Mouse (Mus musculus) kidney, embryonic 14.5 days (tissue): ENCODE results near the gene Ubn1. TPM values are rescaled to one million over a fixed set of nuclear protein-coding genes. Genes with fewer than 3 reads are reported as not detected.

ENCODE experiments used
- ATAC-seq: fragments of 200-750 bp; cut with Nextera tagmentation; 2 replicates; pipeline ENCODE4 v1.8.0; 2017; ENCODE audit warnings: moderate number of reproducible peaks, mild to moderate bottlenecking, moderate TSS enrichment, moderate library complexity; ENCODE audit not compliant: low FRiP score, low TSS enrichment
- H3K27ac ChIP-seq: fragments of 300-500 bp; sonication (generic); 2 replicates; pipeline ENCODE4 v1.5.1; 2014; ENCODE audit warnings: low read depth, mild to moderate bottlenecking, low read length, moderate library complexity, mixed read lengths
- H3K27me3 ChIP-seq: fragments of 300-500 bp; sonication (generic); 2 replicates; pipeline ENCODE4 v1.6.1; 2014; ENCODE audit warnings: mild to moderate bottlenecking, low read length; ENCODE audit not compliant: control insufficient read depth, insufficient read depth
- H3K36me3 ChIP-seq: fragments of 300-500 bp; sonication (generic); 2 replicates; pipeline ENCODE4 v1.6.1; 2014; ENCODE audit warnings: low read length, mixed read lengths; ENCODE audit not compliant: control insufficient read depth, insufficient read depth
- H3K4me1 ChIP-seq: fragments of 300-500 bp; sonication (generic); 2 replicates; pipeline ENCODE4 v1.6.1; 2014; ENCODE audit warnings: low read length, mixed read lengths; ENCODE audit not compliant: control insufficient read depth, insufficient read depth
- H3K4me2 ChIP-seq: fragments of 300-500 bp; sonication (generic); replicated peaks from 2 replicates; pipeline ENCODE4 v1.6.1; 2014; ENCODE audit warnings: low read depth, mild to moderate bottlenecking, low read length
- H3K4me3 ChIP-seq: fragments of 300-500 bp; sonication (generic); 2 replicates; pipeline ENCODE4 v1.5.1; 2014; ENCODE audit warnings: mild to moderate bottlenecking, low read length
- H3K9ac ChIP-seq: fragments of 300-500 bp; sonication (generic); 2 replicates; pipeline ENCODE4 v1.6.1; 2014; ENCODE audit warnings: low read depth, mild to moderate bottlenecking, low read length, moderate library complexity
- H3K9me3 ChIP-seq: fragments of 300-500 bp; sonication (generic); 2 replicates; pipeline ENCODE4 v1.6.1; 2016; ENCODE audit warnings: low read length; ENCODE audit not compliant: control insufficient read depth
- WGBS: fragments of 180-500 bp; shearing (Covaris S2); extraction: QIAGEN DNeasy Blood & Tissue Kit; methylation state at CpG from one replicate; pipeline ENCODE4 v1.1.7; 2014; 5-methylcytosine and 5-hydroxymethylcytosine counted together
- polyA plus RNA-seq: library from polyadenylated mRNA; unstranded; fragments of >200 nt; fragmentation: Nextera tagmentation; extraction: Ambion mirVana; gene quantifications from 2 replicates; pipeline ENCODE4 v1.2.1, GENCODE M21; 2014

Gene Ubn1
- polyA plus RNA-seq, 1 experiment from 2014 or later: 26.3 TPM

GRCm38 (mm10) chr16:5123476-5123875 lies 73.6 kb downstream of the Ubn1 start:
- H3K9ac ChIP-seq: no peak overlapping the region
- H3K4me3 ChIP-seq: no peak overlapping the region
- no peak overlapping the region for H3K4me2 ChIP-seq
- WGBS: 70% methylated on average over 6 of the region's 6 CpGs
- no peaks in the 10 kb centered on the region for H3K36me3 ChIP-seq
- no peaks in the 10 kb centered on the region for H3K27me3 ChIP-seq
- no peak overlapping the region for H3K27ac ChIP-seq
- H3K4me1 ChIP-seq: no peaks in the 10 kb centered on the region
- ATAC-seq: no peak
- H3K9me3 ChIP-seq: no peaks in the 10 kb centered on the region

DNA sequence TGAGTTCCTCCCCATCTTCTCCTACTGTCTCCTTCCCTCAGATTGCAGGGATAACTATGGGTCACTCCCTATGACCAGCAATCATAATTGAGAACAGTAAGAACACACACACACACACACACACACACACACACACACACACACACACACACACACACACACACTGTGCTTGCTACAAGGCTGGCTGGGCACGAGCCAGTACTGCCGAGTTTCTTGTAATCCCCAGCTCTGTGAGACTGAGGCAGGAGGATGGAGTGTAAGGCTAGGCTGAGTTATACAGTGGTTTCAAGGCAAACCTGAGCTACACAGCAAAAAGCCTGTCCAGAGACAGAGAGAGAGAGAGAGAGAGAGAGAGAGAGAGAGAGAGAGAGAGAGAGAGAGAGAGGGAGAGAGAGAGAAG lies 80.3 kb downstream of the Ubn1 start:
- Histone ChIP-seq H3K27ac (no peak overlapping the region), H3K27me3 (peaks cover 44% of the 10 kb centered on the region), H3K9me3 (no peaks in the 10 kb centered on the region), H3K9ac (no peak overlapping the region), H3K4me2 (no peak overlapping the region), H3K4me3 (no peak overlapping the region), H3K36me3 (no peaks in the 10 kb centered on the region), H3K4me1 (no peaks in the 10 kb centered on the region)
- no peak for ATAC-seq
- WGBS: 56% methylated on average over 2 of the region's 2 CpGs

DNA sequence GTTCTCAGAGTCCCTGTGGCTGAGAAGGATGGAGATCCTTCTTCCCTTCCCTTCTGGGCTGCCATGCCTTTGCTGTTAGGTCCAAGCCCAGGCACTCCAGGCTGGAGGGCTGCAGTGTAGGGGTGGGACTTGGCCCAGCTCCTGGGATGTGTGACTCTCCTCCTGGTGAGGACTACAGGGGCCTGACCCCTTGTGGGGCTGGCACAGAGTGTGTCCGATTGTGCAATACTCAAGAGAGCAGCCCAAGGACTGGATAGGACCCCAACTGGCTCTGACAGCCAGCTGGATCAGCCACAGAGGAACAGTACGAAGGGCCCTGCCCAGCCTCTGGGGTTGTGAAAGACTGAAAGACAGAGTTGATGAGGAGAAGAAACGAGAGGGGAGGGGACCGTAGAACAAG lies 80.9 kb downstream of the Ubn1 start:
- 26% methylated on average over 4 of the region's 4 CpGs for WGBS
- Histone ChIP-seq H3K27me3 (peaks cover 44% of the 10 kb centered on the region), H3K27ac (no peak overlapping the region), H3K9me3 (no peaks in the 10 kb centered on the region), H3K36me3 (no peaks in the 10 kb centered on the region), H3K4me1 (no peaks in the 10 kb centered on the region), H3K9ac (no peak overlapping the region), H3K4me3 (no peak overlapping the region), H3K4me2 (no peak overlapping the region; the same call in 1 of the 2 replicates)
- no peak for ATAC-seq

DNA sequence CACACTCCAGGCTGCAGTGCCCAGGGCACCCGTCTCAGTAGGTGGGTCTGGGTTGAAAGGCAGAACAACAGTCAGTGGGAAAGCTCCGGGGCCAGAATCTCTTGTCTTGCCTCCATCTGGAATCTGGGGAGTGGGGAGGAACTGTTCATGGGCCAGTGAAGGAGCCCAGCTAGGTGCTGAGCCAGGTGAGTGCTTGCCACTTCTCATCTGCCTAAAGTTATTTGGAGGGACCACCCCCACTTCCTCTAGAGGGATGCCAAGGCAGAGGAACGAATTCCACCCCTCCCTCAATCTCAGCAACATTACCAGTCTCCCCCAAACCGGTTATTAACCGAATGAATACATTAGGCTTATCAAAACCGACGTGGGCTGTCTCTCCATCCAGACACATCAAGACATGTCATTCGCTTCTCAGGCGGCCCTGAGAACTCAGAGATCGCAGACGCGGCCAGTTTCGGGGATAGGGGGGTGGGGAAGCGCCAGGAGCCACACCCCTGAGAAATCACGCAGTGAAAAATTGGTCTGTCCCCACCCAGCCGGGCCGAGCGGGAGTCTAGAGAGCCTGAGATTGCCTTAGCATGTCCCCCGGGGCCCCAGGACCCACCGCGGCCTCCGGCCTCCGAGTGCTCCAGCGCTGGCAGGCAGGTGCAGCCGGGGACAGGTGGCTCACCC lies 81.5 kb downstream of the Ubn1 start:
- whole genome bisulfite sequencing: under 1% methylated on average over 25 of the region's 25 CpGs
- Histone ChIP-seq H3K36me3 (no peaks in the 10 kb centered on the region), H3K9me3 (no peaks in the 10 kb centered on the region), H3K27ac (no peak overlapping the region), H3K4me2 (peak overlapping the region; percentile 63), H3K27me3 (peaks cover 44% of the 10 kb centered on the region), H3K4me1 (no peaks in the 10 kb centered on the region), H3K9ac (peak overlapping the region; percentile 40; the same call in 1 of the 2 replicates), H3K4me3 (peak overlapping the region; percentile 50)
- ATAC-seq: no peak

DNA sequence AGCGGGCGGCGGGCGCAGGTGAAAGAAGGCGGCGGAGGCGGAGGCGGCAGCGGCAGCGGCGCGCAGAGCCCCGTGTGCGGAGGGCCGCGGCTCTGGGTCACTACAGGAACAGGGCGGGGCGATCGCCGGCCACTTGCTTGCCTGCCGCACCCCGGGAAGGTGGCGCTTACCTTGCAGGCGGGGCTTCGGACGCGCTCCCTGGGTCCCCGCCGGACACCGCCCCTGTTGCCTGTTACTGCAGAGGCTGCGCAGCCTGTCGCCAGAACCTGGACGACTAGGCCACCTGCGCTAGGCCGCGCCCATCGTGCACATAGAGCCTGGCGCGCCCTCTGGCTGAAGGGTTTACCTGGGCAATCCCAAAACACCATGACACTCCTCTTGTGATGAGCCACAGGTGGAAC lies 82.5 kb downstream of the Ubn1 start, which contains the start of gene Ppl:
Gene Ppl, minus strand, starts transcription at position 21 of the 401 bp plus-strand sequence.
- H3K4me1 ChIP-seq: no peaks in the 10 kb centered on the region
- H3K4me2 ChIP-seq: peak within 1 kb of the TSS; percentile 63
- ATAC-seq: peak; percentile 83
- WGBS: under 1% methylated on average over 39 of the region's 39 CpGs
- H3K27me3 ChIP-seq: peaks cover 44% of the 10 kb centered on the region
- H3K4me3 ChIP-seq: peak within 1 kb of the TSS; percentile 50
- no peaks in the 10 kb centered on the region for H3K9me3 ChIP-seq
- no peak within 1 kb of the TSS for H3K27ac ChIP-seq
- peak within 1 kb of the TSS; percentile 40 for H3K9ac ChIP-seq
- H3K36me3 ChIP-seq: no peaks in the 10 kb centered on the region

GRCm38 (mm10) chr16:5134623-5135330 lies 84.9 kb downstream of the Ubn1 start:
- peaks cover 38% of the 10 kb centered on the region for H3K27me3 ChIP-seq
- no peak overlapping the region for H3K4me2 ChIP-seq
- H3K36me3 ChIP-seq: no peaks in the 10 kb centered on the region
- H3K27ac ChIP-seq: no peak overlapping the region
- no peak overlapping the region for H3K9ac ChIP-seq
- no peaks in the 10 kb centered on the region for H3K4me1 ChIP-seq
- no peak for ATAC-seq
- 76% methylated on average over 12 of the region's 14 CpGs for WGBS
- H3K4me3 ChIP-seq: no peak overlapping the region
- no peaks in the 10 kb centered on the region for H3K9me3 ChIP-seq

GRCm38 (mm10) chr16:5135551-5136261 lies 85.8 kb downstream of the Ubn1 start:
- H3K36me3 ChIP-seq: no peaks in the 10 kb centered on the region
- H3K4me1 ChIP-seq: no peaks in the 10 kb centered on the region
- no peak overlapping the region for H3K4me3 ChIP-seq
- H3K4me2 ChIP-seq: no peak overlapping the region
- WGBS: 63% methylated on average over 8 of the region's 8 CpGs
- H3K27ac ChIP-seq: no peak overlapping the region
- H3K9me3 ChIP-seq: no peaks in the 10 kb centered on the region
- H3K9ac ChIP-seq: no peak overlapping the region
- ATAC-seq: no peak
- peaks cover 33% of the 10 kb centered on the region for H3K27me3 ChIP-seq
